Mouse (Mus musculus): ENCODE data around the gene Lias.
A peak's percentile ranks its signal among the peaks of the same experiment; 100 is the strongest.

Lias gene

GRCm38 (mm10) chr5:65390648-65391644 lies at the start of gene Lias, which contains the start of gene Rpl9:
Gene Lias (plus strand): TSS chr5:65391497.
Gene Rpl9 (minus strand): TSS chr5:65391444.
- DNase-seq (ENCODE audit: low spot score): peak; percentile 99

DNA sequence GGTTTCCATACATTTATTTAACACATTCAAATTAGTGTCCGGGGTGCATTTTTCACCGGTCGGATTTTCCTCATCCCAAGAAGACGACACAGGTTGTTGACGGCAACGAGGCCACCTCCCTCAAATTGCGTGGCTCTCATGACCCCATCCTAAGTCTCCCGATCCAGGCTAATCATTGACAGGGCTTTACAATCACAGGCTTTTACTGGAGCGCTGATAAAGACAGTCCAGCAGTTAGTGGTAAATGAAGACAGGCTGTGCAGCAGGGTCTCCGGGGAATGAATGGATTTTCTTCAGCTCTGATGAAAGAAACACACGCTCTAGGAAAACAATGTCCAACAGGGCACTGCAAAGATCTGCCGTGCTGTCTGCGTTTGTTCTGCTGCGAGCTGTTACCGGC lies 43.1 kb upstream of the Lias start, which contains the start of gene Klb:
Klb (plus strand) TSS at position 147 of the 400 bp plus-strand sequence.
- no peak for DNase-seq (ENCODE audit: low spot score)

- no peak for DNase-seq (ENCODE audit: low spot score)
These were observed 40.8 kb upstream of the Lias start for GRCm38 (mm10) chr5:65350508-65350907.

DNA sequence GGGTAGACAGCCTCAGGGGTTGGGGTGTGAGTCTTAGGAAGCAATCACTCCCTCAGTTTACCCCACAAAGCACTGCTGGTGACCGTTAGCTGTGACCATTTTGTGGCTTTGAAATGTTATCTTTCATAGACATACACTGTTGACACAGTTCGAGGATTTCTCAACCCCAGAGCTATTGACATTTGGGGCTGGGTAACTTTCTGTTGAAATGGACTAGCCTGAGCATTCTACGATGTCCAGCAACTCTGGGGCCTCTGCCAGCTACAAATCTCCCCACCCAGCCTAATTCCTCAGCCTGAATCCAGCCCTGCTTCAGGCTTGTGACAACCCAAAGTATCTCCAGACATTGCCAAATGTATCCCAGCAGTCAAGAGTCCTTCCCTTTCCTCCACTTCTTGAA lies 37.2 kb upstream of the Lias start:
- no peak for DNase-seq (ENCODE audit: low spot score)

DNA sequence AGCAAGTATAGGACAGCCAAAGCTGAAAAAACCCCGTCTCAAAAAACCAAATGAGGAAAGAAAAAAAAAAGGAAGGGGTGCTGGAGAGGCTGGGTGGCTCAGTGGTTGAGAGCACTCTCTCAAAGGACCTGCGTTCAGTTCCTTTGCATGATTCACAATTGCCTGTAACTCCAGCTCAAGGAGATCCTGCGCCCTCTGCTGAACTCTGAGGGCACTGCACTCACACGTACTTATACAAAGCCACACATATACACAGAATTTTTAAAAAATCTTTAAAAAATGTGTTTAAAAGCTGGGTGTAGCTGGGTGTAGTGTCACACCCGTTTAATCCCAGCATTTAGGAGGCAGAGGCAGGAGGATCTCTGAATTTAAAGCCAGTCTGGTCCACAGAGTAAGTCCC lies 36.3 kb upstream of the Lias start:
- DNase-seq (ENCODE audit: low spot score): no peak

DNA sequence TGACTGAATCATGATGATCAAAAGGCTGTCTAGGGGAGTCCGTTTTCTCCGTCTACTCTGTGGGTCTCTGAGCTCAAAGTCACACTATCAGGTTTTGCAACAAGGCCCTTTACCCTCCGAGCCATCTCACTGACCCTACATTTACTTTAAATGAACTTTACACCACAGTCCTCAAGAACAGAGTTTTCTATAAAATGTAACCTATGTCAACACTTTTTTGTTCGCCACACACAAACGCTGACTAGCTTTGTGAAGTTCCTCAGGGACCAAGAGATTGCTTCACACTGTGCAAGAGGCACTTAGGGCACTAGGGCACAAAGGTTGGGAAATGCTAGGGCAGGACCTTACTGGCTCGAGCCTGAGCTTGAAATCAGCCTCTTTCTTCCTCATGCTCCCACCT lies 34.4 kb upstream of the Lias start:
- no peak for DNase-seq (ENCODE audit: low spot score)

DNA sequence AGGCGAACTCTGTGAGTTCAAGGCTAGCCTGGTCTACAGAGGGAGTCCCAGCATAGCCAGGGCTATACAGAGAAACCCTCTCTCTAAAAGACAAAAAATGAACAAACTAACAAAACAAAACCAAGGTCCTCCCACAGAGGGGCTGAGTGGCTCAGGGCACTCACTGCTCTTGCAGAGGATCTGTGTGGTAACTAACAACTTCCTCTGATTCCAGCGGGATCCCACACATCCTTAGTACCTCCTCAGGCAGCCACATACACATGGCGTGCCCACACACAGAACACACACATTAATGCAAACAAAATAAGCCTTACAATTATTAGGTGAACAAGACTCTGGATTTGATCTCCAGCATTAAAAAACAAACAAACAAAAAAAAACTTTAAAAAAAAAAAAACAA lies 33.5 kb upstream of the Lias start:
- DNase-seq (ENCODE audit: low spot score): no peak

GRCm38 (mm10) chr5:65367837-65368236 lies 23.5 kb upstream of the Lias start:
- no peak for DNase-seq (ENCODE audit: low spot score)

GRCm38 (mm10) chr5:65371551-65371950 lies 19.7 kb upstream of the Lias start:
- no peak for DNase-seq (ENCODE audit: low spot score)

DNA sequence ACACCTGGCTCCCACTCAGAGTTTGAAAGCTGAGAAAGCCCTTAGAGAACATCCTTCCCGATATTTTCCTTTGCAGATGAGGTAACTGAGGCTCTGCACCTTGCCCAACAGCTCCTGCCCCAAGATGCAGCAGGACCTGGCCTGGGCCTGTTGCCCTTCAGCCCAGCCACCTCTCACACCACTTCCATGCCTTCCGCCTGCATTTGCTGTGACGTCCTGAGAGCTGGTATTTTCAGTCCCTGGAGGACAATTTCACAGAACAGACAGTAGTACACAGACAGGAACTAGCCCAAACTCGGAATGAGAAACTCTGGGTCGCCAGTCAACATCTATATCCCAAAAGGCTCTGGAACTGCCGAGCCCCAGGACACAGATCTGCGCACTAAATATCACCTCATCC lies 16.6 kb upstream of the Lias start:
- no peak for DNase-seq (ENCODE audit: low spot score)

GRCm38 (mm10) chr5:65385704-65386103 lies 5.6 kb upstream of the Lias start:
- DNase-seq (ENCODE audit: low spot score): no peak

DNA sequence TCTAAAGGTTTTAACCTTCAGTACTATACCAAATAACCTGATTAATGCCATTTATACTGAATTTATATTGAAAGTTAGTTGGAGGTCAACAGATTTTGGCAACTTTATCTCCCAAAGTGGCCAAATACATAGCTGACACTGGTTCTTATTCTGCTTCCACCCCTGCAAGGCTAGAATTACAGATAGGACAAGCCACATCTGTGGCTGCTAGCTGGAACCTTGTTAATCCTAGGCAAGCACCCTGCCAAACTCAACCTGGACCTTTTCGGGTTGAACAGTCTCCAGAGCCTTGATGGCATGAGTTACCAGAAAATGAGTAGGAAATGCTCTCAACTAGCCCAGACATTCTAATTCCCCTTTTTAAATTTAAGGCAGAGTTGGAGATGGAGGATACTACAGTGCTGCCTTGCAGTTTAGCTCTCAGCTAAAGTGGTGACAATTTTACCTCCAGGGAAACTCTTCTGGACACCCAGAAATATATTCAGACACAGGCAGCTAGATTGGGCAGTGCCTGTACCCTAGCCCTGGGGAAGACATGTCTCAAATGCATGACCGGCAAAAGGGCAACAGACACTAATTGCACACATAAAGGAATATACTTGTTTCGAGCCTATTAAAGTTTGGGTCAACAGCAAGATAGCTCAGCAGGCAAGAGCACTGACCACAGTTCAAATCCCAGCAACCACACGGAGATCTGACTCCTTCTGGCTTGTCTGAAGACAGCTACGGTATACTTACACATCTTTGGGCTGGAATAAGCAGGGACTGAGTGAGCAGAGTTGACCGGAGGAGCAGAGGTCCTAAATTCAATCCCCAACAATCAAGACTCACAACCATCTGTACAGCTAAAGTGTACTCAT lies 4.1 kb upstream of the Lias start:
- no peak for DNase-seq (ENCODE audit: low spot score)

- DNase-seq (ENCODE audit: low spot score): no peak
These were observed 456 bp downstream of the Lias start for GRCm38 (mm10) chr5:65391753-65392152.

DNA sequence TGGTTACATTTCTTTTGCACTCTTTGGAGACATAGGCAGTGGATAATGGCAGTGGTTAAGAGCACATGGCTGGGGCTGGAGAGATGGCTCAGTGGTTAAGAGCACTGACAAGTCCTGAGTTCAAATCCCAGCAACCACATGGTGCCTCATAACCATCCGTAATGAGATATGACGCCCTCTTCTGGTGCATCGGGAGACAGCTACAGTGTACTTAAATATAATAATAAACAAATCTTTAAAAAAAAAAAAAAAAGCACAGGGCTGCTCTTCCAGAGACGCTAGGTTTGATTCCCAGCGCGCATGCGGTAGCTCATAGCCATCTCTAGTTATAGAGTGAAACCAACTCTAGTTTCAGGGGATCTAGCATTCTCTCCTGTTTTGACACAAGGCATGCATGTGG lies 3.1 kb downstream of the Lias start:
- DNase-seq (ENCODE audit: low spot score): no peak

- DNase-seq (ENCODE audit: low spot score): peak; percentile 61
These were observed 10.1 kb downstream of the Lias start for GRCm38 (mm10) chr5:65401251-65401994.

- DNase-seq (ENCODE audit: low spot score): no peak
These were observed 16.7 kb downstream of the Lias start for GRCm38 (mm10) chr5:65407989-65408388.

- peak; percentile 50 for DNase-seq (ENCODE audit: low spot score)
These were observed 24.6 kb downstream of the Lias start for GRCm38 (mm10) chr5:65415653-65416458.

- no peak for DNase-seq (ENCODE audit: low spot score)
These were observed 27.8 kb downstream of the Lias start for GRCm38 (mm10) chr5:65419136-65419535.

- DNase-seq (ENCODE audit: low spot score): no peak
These were observed 29.5 kb downstream of the Lias start for GRCm38 (mm10) chr5:65420822-65421221.

- no peak for DNase-seq (ENCODE audit: low spot score)
These were observed 31.5 kb downstream of the Lias start for GRCm38 (mm10) chr5:65422803-65423202.

GRCm38 (mm10) chr5:65424215-65424614 lies 32.9 kb downstream of the Lias start:
- DNase-seq (ENCODE audit: low spot score): no peak
